Mouse (Mus musculus): ENCODE measurements around the gene Ms4a18. TPM values are rescaled to one million over a fixed set of nuclear protein-coding genes. Genes with fewer than 3 reads are reported as not detected.

Ms4a18 gene
- total RNA-seq, 2 experiments from 2014 or later: not detected

Other genes with a start within 250 kb of the Ms4a18 start
- gene Cd6, start 188.0 kb downstream of the Ms4a18 start, total RNA-seq (2015): 1.0 TPM in 1 of 2 replicates, not detected in the other
- 0.26 and 0.37 TPM in 2 replicates for gene Cd6, start 188.0 kb downstream of the Ms4a18 start, total RNA-seq (2017)
- gene Slc15a3, start 178.3 kb downstream of the Ms4a18 start, total RNA-seq (2015): 31.4 and 31.6 TPM in 2 replicates
- 18.0 and 20.2 TPM in 2 replicates for gene Slc15a3, start 178.3 kb downstream of the Ms4a18 start, total RNA-seq (2017)
- gene Tmem132a, start 148.1 kb downstream of the Ms4a18 start, total RNA-seq (2015): 0.11 and 0.21 TPM in 2 replicates
- 0.33 and 0.70 TPM in 2 replicates for gene Tmem132a, start 148.1 kb downstream of the Ms4a18 start, total RNA-seq (2017)
- 76.9 and 81.2 TPM in 2 replicates for gene Tmem109, start 136.0 kb downstream of the Ms4a18 start, total RNA-seq (2015)
- 74.7 and 80.9 TPM in 2 replicates for gene Tmem109, start 136.0 kb downstream of the Ms4a18 start, total RNA-seq (2017)
- 34.1 and 36.1 TPM in 2 replicates for gene Prpf19, start 122.8 kb downstream of the Ms4a18 start, total RNA-seq (2015)
- 69.0 and 76.2 TPM in 2 replicates for gene Prpf19, start 122.8 kb downstream of the Ms4a18 start, total RNA-seq (2017)
- gene Zp1, start 97.4 kb downstream of the Ms4a18 start, total RNA-seq (2015): not detected in 2 replicates
- gene Zp1, start 97.4 kb downstream of the Ms4a18 start, total RNA-seq (2017): not detected in 2 replicates
- 0.21 TPM in 1 of 2 replicates, not detected in the other for gene Ptgdr2, start 80.9 kb downstream of the Ms4a18 start, total RNA-seq (2015)
- gene Ptgdr2, start 80.9 kb downstream of the Ms4a18 start, total RNA-seq (2017): 0.07 and 0.20 TPM in 2 replicates
- gene Ccdc86, start 68.8 kb downstream of the Ms4a18 start, total RNA-seq (2015): 11.1 and 11.3 TPM in 2 replicates
- 10.8 and 16.7 TPM in 2 replicates for gene Ccdc86, start 68.8 kb downstream of the Ms4a18 start, total RNA-seq (2017)
- not detected in 2 replicates for gene Ms4a10, start 43.4 kb downstream of the Ms4a18 start, total RNA-seq (2015)
- not detected in 2 replicates for gene Ms4a10, start 43.4 kb downstream of the Ms4a18 start, total RNA-seq (2017)
- not detected in 2 replicates for gene Ms4a15, start 24.8 kb downstream of the Ms4a18 start, total RNA-seq (2015)
- not detected in 2 replicates for gene Ms4a15, start 24.8 kb downstream of the Ms4a18 start, total RNA-seq (2017)
- gene Ms4a8a, start 63.1 kb upstream of the Ms4a18 start, total RNA-seq (2015): 81.1 and 96.0 TPM in 2 replicates
- 52.4 and 55.6 TPM in 2 replicates for gene Ms4a8a, start 63.1 kb upstream of the Ms4a18 start, total RNA-seq (2017)
- not detected in 2 replicates for gene 1700017D01Rik, start 112.8 kb upstream of the Ms4a18 start, total RNA-seq (2015)
- gene 1700017D01Rik, start 112.8 kb upstream of the Ms4a18 start, total RNA-seq (2017): not detected in 2 replicates
- not detected in 2 replicates for gene 1700025F22Rik, start 147.3 kb upstream of the Ms4a18 start, total RNA-seq (2015)
- not detected in 2 replicates for gene 1700025F22Rik, start 147.3 kb upstream of the Ms4a18 start, total RNA-seq (2017)
- gene Ms4a13, start 178.7 kb upstream of the Ms4a18 start, total RNA-seq (2015): not detected in 2 replicates
- not detected in 2 replicates for gene Ms4a13, start 178.7 kb upstream of the Ms4a18 start, total RNA-seq (2017)
- gene Ms4a12, start 214.4 kb upstream of the Ms4a18 start, total RNA-seq (2015): not detected in 2 replicates
- not detected in 2 replicates for gene Ms4a12, start 214.4 kb upstream of the Ms4a18 start, total RNA-seq (2017)
- 0.07 TPM in 1 of 2 replicates, not detected in the other for gene Ms4a1, start 248.2 kb upstream of the Ms4a18 start, total RNA-seq (2015)
- gene Ms4a1, start 248.2 kb upstream of the Ms4a18 start, total RNA-seq (2017): 0.08 and 0.18 TPM in 2 replicates

Measured in megakaryocyte, adult 5-6 weeks (primary cell).